Mouse (Mus musculus): ENCODE results near the gene Kctd8. TPM values are rescaled to one million over a fixed set of nuclear protein-coding genes. Genes with fewer than 3 reads are reported as not detected.

Kctd8 gene
- polyA plus RNA-seq (2015; fragmentation: Nextera tagmentation; extraction: Ambion mirVana), result 23.3 and 23.4 TPM in 2 replicates

DNA sequence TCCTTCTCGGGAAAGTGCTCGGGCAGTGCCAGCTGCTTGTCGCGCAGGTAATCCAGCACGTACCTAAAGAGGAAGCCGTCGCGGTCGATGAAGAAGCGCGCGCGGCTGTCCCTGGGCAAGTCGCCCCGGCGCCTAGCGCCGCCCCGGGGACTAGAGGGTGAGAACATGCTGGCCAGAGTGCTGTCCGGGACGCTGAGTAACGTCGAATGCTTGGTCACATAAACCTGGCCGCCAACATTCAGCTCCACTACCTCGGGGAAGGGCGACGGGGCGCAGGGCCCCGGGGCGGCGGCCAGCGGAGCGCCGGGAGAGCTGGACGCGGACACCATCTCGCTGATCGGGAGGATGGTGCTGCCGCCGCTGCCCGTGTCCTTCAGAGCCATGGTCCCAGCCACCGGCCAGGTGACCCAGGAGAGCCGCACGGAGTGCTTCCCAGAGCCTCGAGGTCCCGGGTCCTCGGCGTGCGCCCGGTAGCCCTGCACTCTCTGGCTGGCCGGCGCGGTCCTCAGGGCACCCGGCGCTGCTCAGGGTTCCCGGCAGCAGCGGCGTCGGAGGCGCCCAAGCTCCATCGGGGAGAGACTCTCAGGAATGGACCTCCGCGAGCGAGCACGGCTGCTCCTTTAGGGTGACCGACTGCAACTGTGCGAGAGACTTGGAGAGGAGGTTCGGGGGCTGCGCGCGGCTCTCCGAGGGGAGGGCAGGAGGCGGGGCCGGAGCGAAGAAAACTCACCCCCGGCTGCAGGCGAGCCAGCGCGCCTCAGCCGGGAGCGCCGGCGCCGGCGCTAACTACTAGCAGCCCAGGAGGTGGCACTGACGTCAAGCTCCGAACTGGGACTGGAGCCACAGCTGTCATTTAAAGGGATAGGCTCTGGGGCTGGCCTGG is at the start of gene Kctd8:
Gene Kctd8, minus strand, starts transcription at position 761 of the 883 bp plus-strand sequence.
- Histone ChIP-seq H3K9ac (peak within 1 kb of the TSS; percentile 76), H3K36me3 (no peaks in the 10 kb centered on the region), H3K4me3 (peak within 1 kb of the TSS; percentile 81), H3K4me1 (replicated peaks) (peaks cover 20% of the 10 kb centered on the region), H3K9me3 (no peaks in the 10 kb centered on the region), H3K27me3 (no peaks in the 10 kb centered on the region), H3K27ac (replicated peaks) (peak within 1 kb of the TSS; percentile 76), H3K4me2 (peak within 1 kb of the TSS; percentile 79)
- under 1% methylated on average over 84 of the region's 87 CpGs for WGBS
- ATAC-seq (ENCODE audit: low FRiP score, low read depth), result peak; percentile 92

DNA sequence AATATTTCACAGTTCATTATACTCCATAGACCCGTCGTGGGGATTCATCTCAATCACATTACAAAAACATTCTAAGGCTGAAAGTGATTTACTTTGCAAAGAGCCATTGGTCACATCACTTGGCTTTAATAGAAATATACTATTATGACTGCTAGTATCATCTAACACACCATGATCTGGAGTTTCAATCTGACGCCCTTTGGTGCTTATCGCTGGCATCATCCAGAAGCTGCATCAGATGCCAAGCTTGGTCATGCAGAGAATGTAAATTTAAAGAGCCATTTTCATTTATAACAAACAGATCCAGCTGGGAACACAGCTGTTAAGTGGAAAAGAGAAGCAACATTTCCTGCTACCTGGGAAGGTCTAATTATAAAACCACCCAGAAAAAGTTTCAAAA is 37.6 kb upstream of the Kctd8 start:
- Histone ChIP-seq H3K4me3 (no peak overlapping the region), H3K4me2 (no peak overlapping the region), H3K27ac (replicated peaks) (no peak overlapping the region), H3K36me3 (no peaks in the 10 kb centered on the region), H3K9ac (no peak overlapping the region), H3K4me1 (replicated peaks) (no peaks in the 10 kb centered on the region), H3K9me3 (no peaks in the 10 kb centered on the region), H3K27me3 (no peaks in the 10 kb centered on the region)
- no peak for ATAC-seq (ENCODE audit: low FRiP score, low read depth)
- 73% methylated on average over 4 of the region's 4 CpGs for WGBS

DNA sequence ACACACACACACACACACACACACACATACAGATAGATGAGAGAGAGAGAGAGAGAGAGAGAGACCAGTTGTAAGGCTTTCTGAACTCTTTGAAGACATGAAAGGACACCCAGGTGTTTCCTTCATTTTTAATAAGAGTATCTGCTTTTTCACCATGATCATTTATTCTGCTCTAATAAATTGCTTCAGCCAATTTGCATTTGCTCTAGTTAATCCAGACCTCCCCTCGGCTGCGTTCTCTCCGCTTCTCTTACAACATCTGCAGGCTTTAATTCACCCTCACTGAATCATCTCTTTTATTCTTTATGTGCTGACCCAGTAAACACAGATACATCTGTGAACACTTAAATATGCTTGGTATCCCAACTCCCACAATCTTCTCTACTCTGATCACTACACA is 9.1 kb upstream of the Kctd8 start:
- 79% methylated on average over 3 of the region's 3 CpGs for WGBS
- H3K4me2 ChIP-seq, result no peak overlapping the region
- H3K4me1 ChIP-seq (replicated peaks), result no peaks in the 10 kb centered on the region
- H3K9ac ChIP-seq, result no peak overlapping the region
- H3K36me3 ChIP-seq, result no peaks in the 10 kb centered on the region
- no peaks in the 10 kb centered on the region for H3K27me3 ChIP-seq
- H3K9me3 ChIP-seq, result no peaks in the 10 kb centered on the region
- ATAC-seq (ENCODE audit: low FRiP score, low read depth), result no peak
- H3K27ac ChIP-seq (replicated peaks), result no peak overlapping the region
- H3K4me3 ChIP-seq, result no peak overlapping the region

- peak; percentile 78 for ATAC-seq (ENCODE audit: low FRiP score, low read depth)
- peak overlapping the region; percentile 81 for H3K4me3 ChIP-seq
- 1% methylated on average over 44 of the region's 44 CpGs for WGBS
Measured at GRCm38 (mm10) chr5:69340102-69340918, 1.2 kb downstream of the Kctd8 start.

GRCm38 (mm10) chr5:69339623-69339970 is 1.9 kb downstream of the Kctd8 start:
- H3K4me2 ChIP-seq, result peak overlapping the region; percentile 79
- WGBS, result 67% methylated on average over 6 of the region's 6 CpGs
- peak overlapping the region; percentile 81 for H3K4me3 ChIP-seq
- no peak overlapping the region for H3K27ac ChIP-seq (replicated peaks)
- no peaks in the 10 kb centered on the region for H3K36me3 ChIP-seq
- H3K9me3 ChIP-seq, result no peaks in the 10 kb centered on the region
- H3K4me1 ChIP-seq (replicated peaks), result peaks cover 20% of the 10 kb centered on the region
- peak overlapping the region; percentile 76 for H3K9ac ChIP-seq
- H3K27me3 ChIP-seq, result no peaks in the 10 kb centered on the region
- ATAC-seq (ENCODE audit: low FRiP score, low read depth), result no peak

More at GRCm38 (mm10) chr5:69340102-69340918, 1.2 kb downstream of the Kctd8 start:
- no peaks in the 10 kb centered on the region for H3K9me3 ChIP-seq
- peak overlapping the region; percentile 76 for H3K27ac ChIP-seq (replicated peaks)
- no peaks in the 10 kb centered on the region for H3K36me3 ChIP-seq
- peak overlapping the region; percentile 76 for H3K9ac ChIP-seq
- peak overlapping the region; percentile 79 for H3K4me2 ChIP-seq
- no peaks in the 10 kb centered on the region for H3K27me3 ChIP-seq
- H3K4me1 ChIP-seq (replicated peaks), result peaks cover 20% of the 10 kb centered on the region

DNA sequence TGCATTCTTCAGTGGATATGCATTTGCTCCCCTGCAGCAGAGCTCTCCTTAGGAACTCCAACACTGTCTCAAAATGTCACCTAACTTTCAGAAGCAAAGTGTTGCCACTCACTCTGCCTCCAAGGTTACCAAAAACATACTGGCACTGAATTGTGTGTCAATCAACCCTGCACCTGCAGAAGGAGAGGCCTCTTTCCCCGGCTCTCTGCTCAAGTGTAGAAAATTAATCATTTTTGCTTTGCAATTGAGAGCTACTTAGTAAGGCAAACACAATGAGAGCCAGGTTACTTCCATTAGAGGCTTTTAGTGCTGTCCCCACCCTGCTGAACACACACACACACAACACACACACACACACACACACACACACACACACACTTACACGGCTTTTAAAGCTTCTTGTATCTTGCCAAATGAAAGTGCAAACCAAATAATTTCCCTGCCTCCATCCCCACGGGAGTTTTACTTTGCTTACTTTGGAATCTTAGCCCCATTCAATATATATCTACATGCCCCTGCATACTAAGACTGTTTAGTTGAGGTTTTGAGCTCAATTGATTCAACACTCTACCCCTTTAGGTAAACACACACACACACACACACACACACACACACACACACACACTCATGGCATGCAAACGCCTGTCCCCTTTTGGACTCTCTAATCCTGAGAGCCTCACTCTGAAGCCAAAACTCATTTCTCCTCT is 2.4 kb downstream of the Kctd8 start:
- Histone ChIP-seq H3K9ac (0 out of 2 replicates have a peak overlapping the region, but pooled peaks have one; percentile 1), H3K4me2 (peak overlapping the region; percentile 79), H3K36me3 (no peaks in the 10 kb centered on the region), H3K27me3 (no peaks in the 10 kb centered on the region), H3K4me3 (peak overlapping the region; percentile 81), H3K9me3 (no peaks in the 10 kb centered on the region), H3K27ac (replicated peaks) (no peak overlapping the region), H3K4me1 (replicated peaks) (peaks cover 20% of the 10 kb centered on the region)
- WGBS, result 38% methylated on average over 4 of the region's 4 CpGs
- ATAC-seq (ENCODE audit: low FRiP score, low read depth), result no peak

DNA sequence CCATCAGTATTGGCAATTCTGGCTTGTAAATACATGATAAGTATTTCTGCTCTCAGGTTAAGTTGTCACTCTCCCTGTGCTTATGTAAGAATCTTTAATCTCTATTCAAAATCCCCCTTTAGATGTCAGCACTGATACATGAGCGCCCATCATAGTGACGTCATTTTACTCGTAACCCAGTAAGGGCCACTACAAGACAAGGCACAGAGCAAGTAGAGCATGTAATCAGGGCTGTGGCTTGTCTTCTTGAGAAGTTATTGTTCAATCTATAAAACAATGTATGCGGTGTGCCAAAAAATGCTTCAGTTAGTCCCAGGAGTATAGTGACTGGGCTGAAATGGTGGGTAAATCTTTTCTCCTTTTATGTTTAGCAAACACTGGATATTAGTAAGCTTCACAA is 13.9 kb downstream of the Kctd8 start:
- WGBS, result 69% methylated on average over 4 of the region's 4 CpGs
- no peak for ATAC-seq (ENCODE audit: low FRiP score, low read depth)
- H3K36me3 ChIP-seq, result no peaks in the 10 kb centered on the region
- no peaks in the 10 kb centered on the region for H3K9me3 ChIP-seq
- no peak overlapping the region for H3K4me2 ChIP-seq
- no peaks in the 10 kb centered on the region for H3K27me3 ChIP-seq
- H3K27ac ChIP-seq (replicated peaks), result no peak overlapping the region
- no peak overlapping the region for H3K4me3 ChIP-seq
- no peaks in the 10 kb centered on the region for H3K4me1 ChIP-seq (replicated peaks)
- H3K9ac ChIP-seq, result no peak overlapping the region

DNA sequence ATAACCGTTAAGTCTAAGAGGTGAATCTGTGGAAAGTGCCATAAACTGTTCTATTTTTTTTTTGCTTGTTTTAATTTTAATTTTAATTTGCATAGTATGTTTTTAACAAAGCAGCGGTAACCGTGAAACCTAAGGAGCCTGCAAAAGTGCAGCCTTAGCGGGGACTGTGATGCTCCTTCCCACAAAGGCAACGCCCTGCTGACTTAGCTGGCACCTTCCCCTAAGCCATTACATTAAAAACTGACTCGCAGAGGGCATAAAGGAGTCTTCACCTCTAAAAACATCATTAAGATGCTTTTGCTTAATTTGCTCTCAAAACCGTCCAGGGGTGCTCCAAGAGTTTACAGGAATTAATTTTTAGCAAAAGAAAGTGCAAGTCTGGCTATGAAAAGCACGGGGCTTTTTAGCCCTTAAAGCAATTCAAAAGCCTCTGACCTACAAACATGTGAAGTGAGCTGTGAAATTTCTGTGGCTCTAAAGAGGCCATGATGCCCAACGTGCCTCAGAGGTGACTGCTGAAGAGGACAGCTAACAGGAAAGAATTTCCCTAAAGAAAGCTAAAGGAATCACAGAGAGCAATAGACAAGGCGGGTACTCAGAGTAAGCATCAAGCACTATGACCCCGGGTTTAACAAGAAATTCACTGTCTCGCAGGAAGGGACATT is 16.8 kb downstream of the Kctd8 start:
- no peaks in the 10 kb centered on the region for H3K4me1 ChIP-seq (replicated peaks)
- no peaks in the 10 kb centered on the region for H3K9me3 ChIP-seq
- H3K4me3 ChIP-seq, result no peak overlapping the region
- no peak overlapping the region for H3K4me2 ChIP-seq
- no peak overlapping the region for H3K27ac ChIP-seq (replicated peaks)
- 28% methylated on average over 12 of the region's 12 CpGs for WGBS
- ATAC-seq (ENCODE audit: low FRiP score, low read depth), result no peak
- no peak overlapping the region for H3K9ac ChIP-seq
- no peaks in the 10 kb centered on the region for H3K27me3 ChIP-seq
- no peaks in the 10 kb centered on the region for H3K36me3 ChIP-seq

DNA sequence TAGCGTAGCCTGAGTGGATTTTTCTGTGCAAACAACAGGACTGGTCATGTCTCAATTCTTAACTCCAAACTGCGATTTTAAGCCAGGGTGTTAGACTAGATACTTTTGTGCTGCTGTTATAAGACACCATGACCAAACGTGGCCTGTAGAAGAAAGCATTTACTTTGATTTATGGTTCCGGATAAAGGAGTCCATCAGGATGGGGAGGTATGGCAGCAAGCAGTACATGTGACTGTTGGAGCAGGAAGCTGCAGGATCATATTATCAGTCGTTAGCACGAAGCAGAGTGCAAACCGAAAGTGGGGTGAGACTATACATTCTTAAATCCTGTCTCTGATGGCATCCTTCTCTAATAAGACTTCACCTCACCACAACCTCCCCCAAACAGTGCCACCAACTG is 28.9 kb downstream of the Kctd8 start:
- ATAC-seq (ENCODE audit: low FRiP score, low read depth), result no peak
- Histone ChIP-seq H3K27me3 (no peaks in the 10 kb centered on the region), H3K27ac (replicated peaks) (no peak overlapping the region), H3K4me2 (no peak overlapping the region), H3K9ac (no peak overlapping the region), H3K9me3 (no peaks in the 10 kb centered on the region), H3K4me1 (replicated peaks) (no peaks in the 10 kb centered on the region), H3K36me3 (no peaks in the 10 kb centered on the region), H3K4me3 (no peak overlapping the region)
- WGBS, result 87% methylated on average over 7 of the region's 7 CpGs

DNA sequence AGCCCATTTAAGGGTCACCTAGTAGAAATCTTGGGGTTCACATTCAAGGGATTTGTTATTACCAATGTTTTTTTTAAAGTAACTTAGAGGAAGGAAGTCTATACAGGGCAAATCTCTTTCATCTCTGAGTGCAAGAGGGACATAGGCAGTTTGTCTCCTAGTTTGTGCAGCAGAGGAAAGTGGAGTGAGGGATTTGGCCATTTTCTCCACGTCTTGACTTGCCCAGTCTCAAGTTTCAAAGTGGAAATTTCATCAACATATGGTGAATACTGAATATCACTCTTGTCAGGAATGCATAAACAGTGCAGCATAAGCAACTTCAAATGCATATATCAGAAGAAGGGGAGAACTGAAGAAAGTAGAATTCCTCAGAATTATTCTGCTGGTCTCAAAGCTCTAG is 39.8 kb downstream of the Kctd8 start:
- no peak for ATAC-seq (ENCODE audit: low FRiP score, low read depth)
- WGBS, result 63% methylated on average over 1 of the region's 1 CpGs
- H3K36me3 ChIP-seq, result no peaks in the 10 kb centered on the region
- H3K9ac ChIP-seq, result no peak overlapping the region
- H3K4me2 ChIP-seq, result no peak overlapping the region
- H3K9me3 ChIP-seq, result no peaks in the 10 kb centered on the region
- H3K27me3 ChIP-seq, result no peaks in the 10 kb centered on the region
- H3K4me3 ChIP-seq, result no peak overlapping the region
- no peak overlapping the region for H3K27ac ChIP-seq (replicated peaks)
- H3K4me1 ChIP-seq (replicated peaks), result no peaks in the 10 kb centered on the region

DNA sequence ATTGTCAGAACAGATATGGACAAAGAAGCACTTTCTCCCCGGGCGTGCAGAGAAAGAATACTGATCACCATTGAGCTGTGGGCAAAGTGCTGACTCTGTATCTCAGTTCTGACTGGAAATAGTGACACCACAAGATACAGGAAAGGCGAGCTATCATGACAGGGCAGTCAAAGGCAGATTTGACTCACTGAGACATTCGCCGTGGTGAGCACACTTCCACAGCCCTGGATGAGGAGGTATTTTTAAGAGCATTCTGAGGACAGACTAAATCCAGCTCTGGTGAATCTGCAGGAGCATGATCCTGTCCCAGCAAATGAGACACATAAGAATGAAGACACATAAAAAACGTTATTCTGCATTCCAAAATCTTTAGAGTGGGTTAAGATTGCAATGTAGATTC is 49.1 kb downstream of the Kctd8 start:
- Histone ChIP-seq H3K9me3 (no peaks in the 10 kb centered on the region), H3K4me2 (no peak overlapping the region), H3K27me3 (no peaks in the 10 kb centered on the region), H3K9ac (no peak overlapping the region), H3K27ac (replicated peaks) (no peak overlapping the region), H3K4me3 (no peak overlapping the region), H3K4me1 (replicated peaks) (no peaks in the 10 kb centered on the region), H3K36me3 (no peaks in the 10 kb centered on the region)
- 78% methylated on average over 6 of the region's 6 CpGs for WGBS
- no peak for ATAC-seq (ENCODE audit: low FRiP score, low read depth)
